Comparison of ENCODE assay signal across 20 mouse cellular contexts in the genomic region with DNA sequence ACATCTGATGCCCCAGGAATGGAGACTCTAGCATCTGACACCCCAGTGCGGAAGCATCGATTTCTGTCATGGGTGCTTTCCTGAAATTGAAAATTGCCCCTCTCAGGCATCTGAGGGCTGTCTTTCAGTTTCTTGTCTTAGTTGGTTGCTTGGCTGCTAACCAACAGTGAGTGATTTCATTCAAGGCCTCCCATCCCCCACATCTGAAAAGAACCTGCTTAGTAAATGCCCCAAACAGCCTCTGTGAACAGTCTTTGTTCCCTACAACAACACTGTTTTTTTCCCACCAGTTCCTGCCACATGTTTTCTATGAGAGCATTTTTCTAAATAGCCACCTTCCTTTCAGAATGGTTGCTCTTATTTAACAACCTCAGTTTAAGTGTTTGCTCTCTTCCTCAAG.
DNase-seq lines count a peak whose midpoint lies in the region; ATAC-seq lines count a peak whose summit lies in the region.
"Had no signal": no experiment of that assay in that cellular context is flagged by ENCODE, and none has a peak within 500 bp of the region (broad histone marks: within the 10 kb centered on the region; RNA-seq: fewer than 3 reads in every experiment).

No protein-coding gene starts in this region.

- H3K27me3 ChIP-seq in embryonic facial prominence, embryonic 11.5 days (ENCODE audit: control insufficient read depth, insufficient read depth, low read length) = no peaks in the 10 kb centered on the region
- H3K27me3 ChIP-seq in embryonic facial prominence, embryonic 10.5 days (replicated peaks; ENCODE audit: low read depth, poor library complexity, severe bottlenecking) = no peaks in the 10 kb centered on the region
- H3K27me3 ChIP-seq in kidney, embryonic 15.5 days = no peaks in the 10 kb centered on the region
- H3K27me3 ChIP-seq: CH12.LX; hindbrain, embryonic 13.5 days; intestine, embryonic 15.5 days; limb, embryonic 13.5 days; neural tube, embryonic 13.5 days had no signal

- H3K4me3 ChIP-seq in embryonic facial prominence, embryonic 11.5 days (ENCODE audit: low read depth, low read length) = no peak overlapping the region
- H3K4me3 ChIP-seq in embryonic facial prominence, embryonic 10.5 days = no peak overlapping the region
- H3K4me3 ChIP-seq in kidney, embryonic 15.5 days (replicated peaks) = no peak overlapping the region
- H3K4me3 ChIP-seq: heart, embryonic 10.5 days; hindbrain, embryonic 13.5 days; intestine, embryonic 15.5 days; limb, embryonic 13.5 days; neural tube, embryonic 13.5 days had no signal

- no peaks in the 10 kb centered on the region for H3K4me1 ChIP-seq in embryonic facial prominence, embryonic 11.5 days (ENCODE audit: control insufficient read depth, insufficient read depth, low read length)
- H3K4me1 ChIP-seq in embryonic facial prominence, embryonic 10.5 days = peaks cover 24% of the 10 kb centered on the region
- peaks cover 25% of the 10 kb centered on the region for H3K4me1 ChIP-seq in kidney, embryonic 15.5 days
- H3K4me1 ChIP-seq: intestine, embryonic 15.5 days had no signal

- ATAC-seq in embryonic facial prominence, embryonic 11.5 days (replicated peaks; ENCODE audit: insufficient number of reproducible peaks, low FRiP score, low TSS enrichment, low read depth) = no peak
- ATAC-seq in kidney, embryonic 15.5 days (replicated peaks; ENCODE audit: low FRiP score) = 0 out of 2 replicates have a peak, but pooled peaks have one; percentile 0
- ATAC-seq: intestine, embryonic 15.5 days had no signal

- H3K36me3 ChIP-seq in embryonic facial prominence, embryonic 11.5 days (replicated peaks; ENCODE audit: control insufficient read depth, insufficient read depth, low read depth, low read length) = no peaks in the 10 kb centered on the region
- H3K36me3 ChIP-seq in embryonic facial prominence, embryonic 10.5 days (replicated peaks) = no peaks in the 10 kb centered on the region
- no peaks in the 10 kb centered on the region for H3K36me3 ChIP-seq in kidney, embryonic 15.5 days
- H3K36me3 ChIP-seq: heart, embryonic 10.5 days; hindbrain, embryonic 13.5 days; intestine, embryonic 15.5 days; limb, embryonic 13.5 days; neural tube, embryonic 13.5 days had no signal

- peak; percentile 5 for DNase-seq in embryonic facial prominence, embryonic 11.5 days (ENCODE audit: low spot score)
- no peak for DNase-seq in embryonic facial prominence, embryonic 10.5 days (ENCODE audit: low spot score)
- no peak for DNase-seq in kidney, adult 18-20 months
- DNase-seq in retina, postnatal 1 day = peak; percentile 26
- no peak for DNase-seq in retina, embryonic 14.5 days (ENCODE audit: low spot score)
- DNase-seq in frontal cortex, postnatal 25 days (ENCODE audit: low spot score in 2 of 2) = no peak
- DNase-seq: adrenal gland, postnatal 10 days; cerebellum, adult 2 months; gastrocnemius, postnatal 36 days; heart, postnatal 10 days; lung, adult 18-20 months; right cerebral cortex, postnatal 4 days; thymus, postnatal 25 days had no signal

- no peak overlapping the region for H3K27ac ChIP-seq in embryonic facial prominence, embryonic 11.5 days (replicated peaks; ENCODE audit: low read depth, low read length)
- no peak overlapping the region for H3K27ac ChIP-seq in embryonic facial prominence, embryonic 10.5 days (replicated peaks)
- no peak overlapping the region for H3K27ac ChIP-seq in kidney, embryonic 15.5 days
- H3K27ac ChIP-seq: heart, embryonic 10.5 days; hindbrain, embryonic 13.5 days; intestine, embryonic 15.5 days; limb, embryonic 13.5 days; neural tube, embryonic 13.5 days had no signal

- no peaks in the 10 kb centered on the region for H3K9me3 ChIP-seq in embryonic facial prominence, embryonic 11.5 days (replicated peaks; ENCODE audit: control insufficient read depth, low read length)
- no peaks in the 10 kb centered on the region for H3K9me3 ChIP-seq in embryonic facial prominence, embryonic 10.5 days
- no peaks in the 10 kb centered on the region for H3K9me3 ChIP-seq in kidney, embryonic 15.5 days (replicated peaks)
- H3K9me3 ChIP-seq: heart, embryonic 10.5 days; hindbrain, embryonic 13.5 days; intestine, embryonic 15.5 days; limb, embryonic 13.5 days; neural tube, embryonic 13.5 days had no signal

- 58% methylated on average over 2 of the region's 2 CpGs for WGBS in embryonic facial prominence, embryonic 11.5 days
- 44% methylated on average over 2 of the region's 2 CpGs for WGBS in embryonic facial prominence, embryonic 10.5 days
- WGBS in kidney, embryonic 15.5 days = 58% methylated on average over 2 of the region's 2 CpGs

- H3K9ac ChIP-seq in embryonic facial prominence, embryonic 11.5 days (replicated peaks; ENCODE audit: low read length) = no peak overlapping the region
- H3K9ac ChIP-seq in kidney, embryonic 15.5 days = no peak overlapping the region
- H3K9ac ChIP-seq: hindbrain, embryonic 13.5 days; intestine, embryonic 15.5 days; limb, embryonic 13.5 days; neural tube, embryonic 13.5 days had no signal

- no peak overlapping the region for H3K4me2 ChIP-seq in embryonic facial prominence, embryonic 11.5 days (ENCODE audit: low read depth, low read length)
- no peak overlapping the region for H3K4me2 ChIP-seq in kidney, embryonic 15.5 days
- H3K4me2 ChIP-seq: hindbrain, embryonic 13.5 days; intestine, embryonic 15.5 days; limb, embryonic 13.5 days; neural tube, embryonic 13.5 days had no signal

Comparison
In these comparisons a context has a peak if more than half of its experiments do, and no peak if none do; other contexts are left out.
1. DNase-seq: peak in embryonic facial prominence, embryonic 11.5 days (single experiment) and retina, postnatal 1 day (single experiment); none in embryonic facial prominence, embryonic 10.5 days (single experiment), kidney, adult 18-20 months (single experiment), retina, embryonic 14.5 days (single experiment) and frontal cortex, postnatal 25 days (0 of 2).